ENCODE assay signal across 8 mouse cellular contexts in genomic region chr4:122884481-122885340, GRCm38 (mm10). TPM values are rescaled to one million over a fixed set of nuclear protein-coding genes. Genes with fewer than 3 reads are reported as not detected.
A peak's percentile ranks its signal among the peaks of the same experiment; 100 is the strongest.
DNase-seq lines count a peak whose midpoint lies in the region; ATAC-seq and TF ChIP-seq lines count a peak whose summit lies in the region.

No protein-coding gene starts in this region.

- H3K4me2 ChIP-seq in intestine, postnatal 0 days (replicated peaks; ENCODE audit: low read depth): peak overlapping the region; percentile 68
- H3K4me2 ChIP-seq in lung, embryonic 14.5 days: peak overlapping the region; percentile 74
- H3K4me2 ChIP-seq in stomach, embryonic 15.5 days: peak overlapping the region; percentile 60

- peak overlapping the region; percentile 85 for H3K9ac ChIP-seq in ES-E14 (ENCODE audit: insufficient read depth, low read depth, low read length, poor library complexity, severe bottlenecking)
- H3K9ac ChIP-seq in intestine, postnatal 0 days (ENCODE audit: low read depth, low read length): peak overlapping the region; percentile 83
- H3K9ac ChIP-seq in lung, embryonic 14.5 days: peak overlapping the region; percentile 82
- H3K9ac ChIP-seq in stomach, embryonic 15.5 days: peak overlapping the region; percentile 86; the same call in 1 of the 2 replicates

- WGBS in forebrain, embryonic 10.5 days: 56% methylated on average over 12 of the region's 12 CpGs
- 18% methylated on average over 12 of the region's 12 CpGs for whole genome bisulfite sequencing in intestine, postnatal 0 days
- 26% methylated on average over 12 of the region's 12 CpGs for WGBS in lung, embryonic 14.5 days
- WGBS in stomach, embryonic 15.5 days: 21% methylated on average over 12 of the region's 12 CpGs

- H3K9me3 ChIP-seq in ES-E14 (ENCODE audit: control insufficient read depth, insufficient read depth, low read depth, low read length): no peaks in the 10 kb centered on the region
- H3K9me3 ChIP-seq in forebrain, embryonic 10.5 days: no peaks in the 10 kb centered on the region
- H3K9me3 ChIP-seq in intestine, postnatal 0 days (ENCODE audit: control insufficient read depth): no peaks in the 10 kb centered on the region
- H3K9me3 ChIP-seq in lung, embryonic 14.5 days (ENCODE audit: low read depth, low read length): no peaks in the 10 kb centered on the region
- H3K9me3 ChIP-seq in stomach, embryonic 15.5 days: no peaks in the 10 kb centered on the region

- in situ Hi-C loops in ES-E14 (cut with MboI; ENCODE audit: low sequenced_read_pairs in 2 of 2, unreplicated experiment in 2 of 2): no loop called here

- peak overlapping the region; percentile 76 to 82 for H3K4me3 ChIP-seq in ES-E14 (ENCODE audit: insufficient read depth in 1 of 2, low read depth in 1 of 2, low read length in 2 of 2, poor library complexity in 1 of 2, severe bottlenecking in 1 of 2)
- peak overlapping the region; percentile 87 for H3K4me3 ChIP-seq in forebrain, embryonic 10.5 days
- peak overlapping the region; percentile 78 for H3K4me3 ChIP-seq in intestine, postnatal 0 days (ENCODE audit: low read depth, low read length)
- H3K4me3 ChIP-seq in lung, embryonic 14.5 days (ENCODE audit: low read depth, low read length): peak overlapping the region; percentile 87
- H3K4me3 ChIP-seq in stomach, embryonic 15.5 days (replicated peaks): peak overlapping the region; percentile 83

- H3K36me3 ChIP-seq in ES-E14 (ENCODE audit: control insufficient read depth, insufficient read depth, low read length, poor library complexity, severe bottlenecking): 0 out of 2 replicates have a peak, but pooled peaks cover 2% of the 10 kb centered on the region
- H3K36me3 ChIP-seq in forebrain, embryonic 10.5 days (replicated peaks): peaks cover 3% of the 10 kb centered on the region; the same call in 1 of the 2 replicates
- H3K36me3 ChIP-seq in intestine, postnatal 0 days (ENCODE audit: control insufficient read depth, insufficient read depth): no peaks in the 10 kb centered on the region
- H3K36me3 ChIP-seq in lung, embryonic 14.5 days (ENCODE audit: insufficient read depth): 0 out of 2 replicates have a peak, but pooled peaks cover 3% of the 10 kb centered on the region
- H3K36me3 ChIP-seq in stomach, embryonic 15.5 days: no peaks in the 10 kb centered on the region

- H3K27me3 ChIP-seq in forebrain, embryonic 10.5 days (ENCODE audit: poor library complexity, severe bottlenecking): no peaks in the 10 kb centered on the region
- no peaks in the 10 kb centered on the region for H3K27me3 ChIP-seq in intestine, postnatal 0 days (replicated peaks; ENCODE audit: control insufficient read depth, insufficient read depth, low read length)
- no peaks in the 10 kb centered on the region for H3K27me3 ChIP-seq in lung, embryonic 14.5 days (ENCODE audit: insufficient read depth, low read length)
- no peaks in the 10 kb centered on the region for H3K27me3 ChIP-seq in stomach, embryonic 15.5 days (replicated peaks)

- no peak for TF ChIP-seq CTCF in intestine, postnatal 0 days (IDR thresholded peaks at IDR 0.05; ENCODE audit: low read depth)
- no peak for TF ChIP-seq CTCF in lung, embryonic 14.5 days (IDR thresholded peaks at IDR 0.05; ENCODE audit: low read depth)

- H3K27ac ChIP-seq in ES-E14 (ENCODE audit: insufficient read depth, low read depth, low read length, poor library complexity, severe bottlenecking): no peak overlapping the region
- 0 out of 2 replicates have a peak overlapping the region, but pooled peaks have one; percentile 97 for H3K27ac ChIP-seq in forebrain, embryonic 10.5 days
- peak overlapping the region; percentile 98; the same call in 1 of the 2 replicates for H3K27ac ChIP-seq in intestine, postnatal 0 days (ENCODE audit: low read depth, low read length)
- peak overlapping the region; percentile 100; the same call in 1 of the 2 replicates for H3K27ac ChIP-seq in lung, embryonic 14.5 days (ENCODE audit: low read depth)
- peak overlapping the region; percentile 100 for H3K27ac ChIP-seq in stomach, embryonic 15.5 days

- no peak for ATAC-seq in intestine, postnatal 0 days
- ATAC-seq in lung, embryonic 14.5 days (ENCODE audit: insufficient read depth): no peak
- ATAC-seq in stomach, embryonic 15.5 days (ENCODE audit: insufficient read depth, low FRiP score, low read depth): no peak

- peaks cover 5% of the 10 kb centered on the region in 2 experiments; a peak in 3 of 4 replicates for H3K4me1 ChIP-seq in ES-E14 (ENCODE audit: control insufficient read depth in 2 of 2, insufficient read depth in 2 of 2, low read length in 2 of 2, poor library complexity in 1 of 2)
- H3K4me1 ChIP-seq in forebrain, embryonic 10.5 days: peaks cover 34% of the 10 kb centered on the region
- H3K4me1 ChIP-seq in intestine, postnatal 0 days (replicated peaks; ENCODE audit: control insufficient read depth, insufficient read depth, low read length): peaks cover 5% of the 10 kb centered on the region; the same call in 1 of the 2 replicates
- peaks cover 13% of the 10 kb centered on the region for H3K4me1 ChIP-seq in lung, embryonic 14.5 days (ENCODE audit: insufficient read depth)
- H3K4me1 ChIP-seq in stomach, embryonic 15.5 days: peaks cover 18% of the 10 kb centered on the region

- DNase-seq in A20 (ENCODE audit: low read depth, low spot score) (peak; percentile 67), ES-E14 (ENCODE audit: low read depth, low spot score) (no peak)
- DNase-seq in forebrain, embryonic 10.5 days (ENCODE audit: extremely low spot score, low spot score): no peak
- DNase-seq in lung, embryonic 14.5 days: peak; percentile 34
- no peak for DNase-seq in left cerebral cortex, adult 9 months (ENCODE audit: low spot score in 2 of 2)
- DNase-seq in urinary bladder, postnatal 4 days (ENCODE audit: low spot score in 2 of 2): no peak

TF ChIP-seq in ES-E14, 5 proteins besides CTCF, POLR2A, EP300 and RAD21:
- TF ChIP-seq HCFC1 (IDR thresholded peaks at IDR 0.05; ENCODE audit: borderline replicate concordance, insufficient read depth, low read length) (no peak), CHD2 (IDR thresholded peaks at IDR 0.05; ENCODE audit: low read depth, low read length) (no peak), MAFK (IDR thresholded peaks at IDR 0.05; ENCODE audit: insufficient read depth, low read depth, low read length) (no peak), ZNF384 (IDR thresholded peaks at IDR 0.05; ENCODE audit: low read depth, low read length) (no peak)

RNA-seq across cellular contexts. Expression of gene Cap1, which starts 1.1 kb away (rescaled TPM):
- 89.4 and 130 TPM in 2 replicates for total RNA-seq in ES-E14 (2012; rRNA removed)
- polyA plus RNA-seq in forebrain, embryonic 10.5 days (2016; fragmentation: Nextera tagmentation; extraction: Ambion mirVana): 60.7 and 76.1 TPM in 2 replicates
- 58.4 and 60.4 TPM in 2 replicates for polyA plus RNA-seq in intestine, postnatal 0 days (2015; fragmentation: Nextera tagmentation; extraction: Ambion mirVana)
- 79.9 and 80.6 TPM in 2 replicates for polyA plus RNA-seq in lung, embryonic 14.5 days (2014; fragmentation: Nextera tagmentation; extraction: Ambion mirVana)
- 71.0 and 74.8 TPM in 2 replicates for polyA plus RNA-seq in stomach, embryonic 15.5 days (2015; fragmentation: Nextera tagmentation; extraction: Ambion mirVana)

RNA-seq across cellular contexts. Expression of gene Ppt1, which starts 48.7 kb away (rescaled TPM):
- 34.9 and 43.3 TPM in 2 replicates for total RNA-seq in ES-E14 (2012; rRNA removed)
- polyA plus RNA-seq in forebrain, embryonic 10.5 days (2016; fragmentation: Nextera tagmentation; extraction: Ambion mirVana): 67.1 and 69.8 TPM in 2 replicates
- polyA plus RNA-seq in intestine, postnatal 0 days (2015; fragmentation: Nextera tagmentation; extraction: Ambion mirVana): 54.6 and 54.9 TPM in 2 replicates
- polyA plus RNA-seq in lung, embryonic 14.5 days (2014; fragmentation: Nextera tagmentation; extraction: Ambion mirVana): 61.0 and 65.7 TPM in 2 replicates
- 73.9 and 80.4 TPM in 2 replicates for polyA plus RNA-seq in stomach, embryonic 15.5 days (2015; fragmentation: Nextera tagmentation; extraction: Ambion mirVana)

Comparison
In these comparisons a context has a peak if more than half of its experiments do, and no peak if none do; other contexts are left out.
1. DNase-seq: peak in A20 (single experiment) and lung, embryonic 14.5 days (single experiment); none in ES-E14 (single experiment), forebrain, embryonic 10.5 days (single experiment), left cerebral cortex, adult 9 months (0 of 2) and urinary bladder, postnatal 4 days (0 of 2).
2. Peak in every context shown above with its lines, with median percentiles within 50 percentile points of each other: H3K4me3 ChIP-seq, H3K9ac ChIP-seq and H3K4me2 ChIP-seq.